Mouse (Mus musculus): ENCODE data around the gene Slc26a1. TPM values are rescaled to one million over a fixed set of nuclear protein-coding genes. Genes with fewer than 3 reads are reported as not detected.

Slc26a1 gene
- polyA plus RNA-seq, 1 experiment from 2014 or later, result 0.96 TPM

GRCm38 (mm10) chr5:108691152-108691551, 15.8 kb upstream of the Slc26a1 start:
- H3K36me3 ChIP-seq, result peaks cover 3% of the 10 kb centered on the region; the same call in 1 of the 2 replicates
- no peaks in the 10 kb centered on the region for H3K27me3 ChIP-seq
- H3K9me3 ChIP-seq (replicated peaks), result no peaks in the 10 kb centered on the region
- no peak overlapping the region for H3K4me2 ChIP-seq (replicated peaks)
- H3K4me1 ChIP-seq, result peaks cover 34% of the 10 kb centered on the region
- H3K9ac ChIP-seq, result no peak overlapping the region
- WGBS, result 70% methylated on average over 4 of the region's 4 CpGs
- H3K27ac ChIP-seq (replicated peaks), result no peak overlapping the region
- ATAC-seq (ENCODE audit: insufficient number of reproducible peaks, low FRiP score, low TSS enrichment, low read depth), result no peak
- no peak overlapping the region for H3K4me3 ChIP-seq (replicated peaks)

- Histone ChIP-seq H3K4me1 (peaks cover 19% of the 10 kb centered on the region), H3K27me3 (no peaks in the 10 kb centered on the region), H3K9me3 (replicated peaks) (no peaks in the 10 kb centered on the region), H3K36me3 (no peaks in the 10 kb centered on the region), H3K4me2 (replicated peaks) (no peak overlapping the region), H3K4me3 (replicated peaks) (no peak overlapping the region), H3K27ac (replicated peaks) (no peak overlapping the region), H3K9ac (no peak overlapping the region)
- 69% methylated on average over 5 of the region's 5 CpGs for WGBS
- no peak for ATAC-seq (ENCODE audit: insufficient number of reproducible peaks, low FRiP score, low TSS enrichment, low read depth)
These were observed 13.7 kb upstream of the Slc26a1 start for GRCm38 (mm10) chr5:108689091-108689490.

GRCm38 (mm10) chr5:108680871-108681270, 5.5 kb upstream of the Slc26a1 start:
- Histone ChIP-seq H3K27me3 (no peaks in the 10 kb centered on the region), H3K9ac (no peak overlapping the region), H3K4me2 (replicated peaks) (no peak overlapping the region), H3K27ac (replicated peaks) (no peak overlapping the region), H3K4me3 (replicated peaks) (no peak overlapping the region), H3K9me3 (replicated peaks) (no peaks in the 10 kb centered on the region), H3K4me1 (peaks cover 16% of the 10 kb centered on the region), H3K36me3 (no peaks in the 10 kb centered on the region)
- ATAC-seq (ENCODE audit: insufficient number of reproducible peaks, low FRiP score, low TSS enrichment, low read depth), result no peak
- WGBS, result 90% methylated on average over 6 of the region's 6 CpGs

GRCm38 (mm10) chr5:108679909-108680308, 4.5 kb upstream of the Slc26a1 start:
- Histone ChIP-seq H3K9ac (no peak overlapping the region), H3K9me3 (replicated peaks) (no peaks in the 10 kb centered on the region), H3K4me1 (peaks cover 16% of the 10 kb centered on the region), H3K27me3 (no peaks in the 10 kb centered on the region), H3K4me3 (replicated peaks) (no peak overlapping the region), H3K4me2 (replicated peaks) (no peak overlapping the region), H3K27ac (replicated peaks) (no peak overlapping the region), H3K36me3 (no peaks in the 10 kb centered on the region)
- no peak for ATAC-seq (ENCODE audit: insufficient number of reproducible peaks, low FRiP score, low TSS enrichment, low read depth)
- WGBS, result 42% methylated on average over 3 of the region's 3 CpGs

- no peaks in the 10 kb centered on the region for H3K9me3 ChIP-seq (replicated peaks)
- 87% methylated on average over 6 of the region's 6 CpGs for WGBS
- H3K4me1 ChIP-seq, result peaks cover 16% of the 10 kb centered on the region
- no peak overlapping the region for H3K4me3 ChIP-seq (replicated peaks)
- H3K27me3 ChIP-seq, result no peaks in the 10 kb centered on the region
- H3K36me3 ChIP-seq, result no peaks in the 10 kb centered on the region
- H3K9ac ChIP-seq, result no peak overlapping the region
- no peak overlapping the region for H3K4me2 ChIP-seq (replicated peaks)
- no peak for ATAC-seq (ENCODE audit: insufficient number of reproducible peaks, low FRiP score, low TSS enrichment, low read depth)
- H3K27ac ChIP-seq (replicated peaks), result no peak overlapping the region
These were observed 3.0 kb upstream of the Slc26a1 start for GRCm38 (mm10) chr5:108678296-108678854.

- peak overlapping the region; percentile 26 for H3K9ac ChIP-seq
- peaks cover 2% of the 10 kb centered on the region; the same call in 1 of the 2 replicates for H3K36me3 ChIP-seq
- no peaks in the 10 kb centered on the region for H3K9me3 ChIP-seq (replicated peaks)
- no peaks in the 10 kb centered on the region for H3K27me3 ChIP-seq
- peak overlapping the region; percentile 84 for H3K27ac ChIP-seq (replicated peaks)
- peak; percentile 83 for ATAC-seq (ENCODE audit: insufficient number of reproducible peaks, low FRiP score, low TSS enrichment, low read depth)
- 3% methylated on average over 25 of the region's 25 CpGs for WGBS
- H3K4me2 ChIP-seq (replicated peaks), result peak overlapping the region; percentile 60
- peaks cover 16% of the 10 kb centered on the region for H3K4me1 ChIP-seq
- H3K4me3 ChIP-seq (replicated peaks), result peak overlapping the region; percentile 36
These were observed 2.4 kb upstream of the Slc26a1 start for GRCm38 (mm10) chr5:108677605-108678295.

GRCm38 (mm10) chr5:108676772-108677498, 1.6 kb upstream of the Slc26a1 start:
- Histone ChIP-seq H3K9me3 (replicated peaks) (no peaks in the 10 kb centered on the region), H3K4me2 (replicated peaks) (peak overlapping the region; percentile 60), H3K27ac (replicated peaks) (peak overlapping the region; percentile 84), H3K27me3 (no peaks in the 10 kb centered on the region), H3K4me3 (replicated peaks) (peak overlapping the region; percentile 36), H3K9ac (peak overlapping the region; percentile 26; the same call in 1 of the 2 replicates), H3K4me1 (peaks cover 16% of the 10 kb centered on the region), H3K36me3 (peaks cover 11% of the 10 kb centered on the region)
- peak; percentile 31; the same call in 1 of the 2 replicates for ATAC-seq (ENCODE audit: insufficient number of reproducible peaks, low FRiP score, low TSS enrichment, low read depth)
- WGBS, result 9% methylated on average over 5 of the region's 5 CpGs

- Histone ChIP-seq H3K4me2 (replicated peaks) (no peak overlapping the region), H3K4me1 (peaks cover 23% of the 10 kb centered on the region), H3K4me3 (replicated peaks) (no peak overlapping the region), H3K9ac (no peak overlapping the region), H3K36me3 (peaks cover 17% of the 10 kb centered on the region), H3K27me3 (no peaks in the 10 kb centered on the region), H3K9me3 (replicated peaks) (no peaks in the 10 kb centered on the region), H3K27ac (replicated peaks) (no peak overlapping the region)
- ATAC-seq (ENCODE audit: insufficient number of reproducible peaks, low FRiP score, low TSS enrichment, low read depth), result no peak
- WGBS, result 88% methylated on average over 2 of the region's 2 CpGs
These were observed 745 bp downstream of the Slc26a1 start for GRCm38 (mm10) chr5:108674624-108675023.

- no peaks in the 10 kb centered on the region for H3K9me3 ChIP-seq (replicated peaks)
- no peak overlapping the region for H3K27ac ChIP-seq (replicated peaks)
- H3K4me1 ChIP-seq, result peaks cover 20% of the 10 kb centered on the region
- peaks cover 17% of the 10 kb centered on the region for H3K36me3 ChIP-seq
- H3K4me3 ChIP-seq (replicated peaks), result no peak overlapping the region
- WGBS, result 93% methylated on average over 12 of the region's 12 CpGs
- no peak for ATAC-seq (ENCODE audit: insufficient number of reproducible peaks, low FRiP score, low TSS enrichment, low read depth)
- H3K9ac ChIP-seq, result no peak overlapping the region
- H3K4me2 ChIP-seq (replicated peaks), result no peak overlapping the region
- no peaks in the 10 kb centered on the region for H3K27me3 ChIP-seq
These were observed 3.6 kb downstream of the Slc26a1 start for GRCm38 (mm10) chr5:108671757-108672156.

- H3K4me1 ChIP-seq, result peaks cover 16% of the 10 kb centered on the region
- H3K36me3 ChIP-seq, result peaks cover 17% of the 10 kb centered on the region
- no peaks in the 10 kb centered on the region for H3K9me3 ChIP-seq (replicated peaks)
- H3K4me2 ChIP-seq (replicated peaks), result no peak overlapping the region
- H3K27me3 ChIP-seq, result no peaks in the 10 kb centered on the region
- no peak overlapping the region for H3K27ac ChIP-seq (replicated peaks)
- H3K4me3 ChIP-seq (replicated peaks), result no peak overlapping the region
- no peak for ATAC-seq (ENCODE audit: insufficient number of reproducible peaks, low FRiP score, low TSS enrichment, low read depth)
- no peak overlapping the region for H3K9ac ChIP-seq
These were observed 4.6 kb downstream of the Slc26a1 start for GRCm38 (mm10) chr5:108670785-108671184.

- peaks cover 17% of the 10 kb centered on the region for H3K36me3 ChIP-seq
- peaks cover 16% of the 10 kb centered on the region for H3K4me1 ChIP-seq
- H3K27me3 ChIP-seq, result no peaks in the 10 kb centered on the region
- H3K4me3 ChIP-seq (replicated peaks), result peak overlapping the region; percentile 57
- H3K27ac ChIP-seq (replicated peaks), result peak overlapping the region; percentile 94; the same call in 1 of the 2 replicates
- H3K9ac ChIP-seq, result peak overlapping the region; percentile 70; the same call in 1 of the 2 replicates
- ATAC-seq (ENCODE audit: insufficient number of reproducible peaks, low FRiP score, low TSS enrichment, low read depth), result no peak
- WGBS, result 75% methylated on average over 9 of the region's 9 CpGs
- peak overlapping the region; percentile 62 for H3K4me2 ChIP-seq (replicated peaks)
- no peaks in the 10 kb centered on the region for H3K9me3 ChIP-seq (replicated peaks)
These were observed 5.4 kb downstream of the Slc26a1 start for GRCm38 (mm10) chr5:108669986-108670385.
